27 mouse cellular contexts compared by ENCODE assay signal in the genomic region with DNA sequence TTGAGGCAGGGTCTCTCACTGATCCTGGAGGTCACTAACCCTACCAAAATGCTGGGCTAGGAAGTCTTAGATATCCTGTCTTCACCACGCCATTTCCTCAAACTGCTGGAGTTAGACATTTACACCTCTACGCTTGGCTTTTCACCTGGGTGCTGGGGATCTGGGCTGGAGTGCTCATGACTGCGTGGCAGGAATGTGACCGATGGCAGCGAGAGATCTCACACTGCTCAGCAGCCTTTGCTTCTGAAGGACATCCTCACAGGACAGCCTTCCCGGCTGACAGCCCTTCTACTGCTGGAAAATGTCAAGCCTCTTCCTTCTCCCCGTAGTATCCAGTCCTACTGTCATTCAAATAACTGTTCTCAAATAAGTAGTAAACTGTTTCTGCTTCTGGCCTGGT.
A peak's percentile ranks its signal among the peaks of the same experiment; 100 is the strongest.
DNase-seq lines count a peak whose midpoint lies in the region; ATAC-seq lines count a peak whose summit lies in the region.
"Had no signal": no experiment of that assay in that cellular context is flagged by ENCODE, and none has a peak within 500 bp of the region (broad histone marks: within the 10 kb centered on the region; RNA-seq: fewer than 3 reads in every experiment).

No protein-coding gene starts in this region.

- H3K27ac ChIP-seq in kidney, embryonic 16.5 days (ENCODE audit: low read length), result no peak overlapping the region
- H3K27ac ChIP-seq: embryonic facial prominence, embryonic 10.5 days; embryonic facial prominence, embryonic 13.5 days; forebrain, embryonic 12.5 days; forebrain, embryonic 15.5 days; heart, embryonic 15.5 days; hindbrain, embryonic 14.5 days had no signal

- peak; percentile 79 for DNase-seq in heart, adult 11 months
- DNase-seq in heart, adult 18-20 months, result no peak
- DNase-seq in kidney, adult 18-20 months, result peak; percentile 10
- no peak for DNase-seq in kidney, postnatal 4 days
- DNase-seq in kidney, postnatal 36 days, result peak; percentile 11 to 16
- peak; percentile 6 for DNase-seq in urinary bladder, adult 2 months (ENCODE audit: low spot score)
- DNase-seq in urinary bladder, postnatal 10 days (ENCODE audit: low spot score), result no peak
- DNase-seq: adrenal gland, adult 8-10 months; adrenal gland, postnatal 25 days; cerebellum, adult 11-12 months; cerebellum, adult 8-10 months; cerebellum, postnatal 10 days; cerebellum, postnatal 36 days; embryo, embryonic 11 days; gastrocnemius, postnatal 25 days; heart, postnatal 10 days; heart, postnatal 4 days had no signal

- H3K9ac ChIP-seq in kidney, embryonic 16.5 days (replicated peaks; ENCODE audit: low read length), result no peak overlapping the region
- H3K9ac ChIP-seq: embryonic facial prominence, embryonic 13.5 days; forebrain, embryonic 12.5 days; forebrain, embryonic 15.5 days; heart, embryonic 12.5 days; heart, embryonic 15.5 days; hindbrain, embryonic 14.5 days had no signal

- H3K9me3 ChIP-seq in kidney, embryonic 16.5 days (ENCODE audit: low read length), result no peaks in the 10 kb centered on the region
- H3K9me3 ChIP-seq: embryonic facial prominence, embryonic 10.5 days; embryonic facial prominence, embryonic 13.5 days; forebrain, embryonic 12.5 days; forebrain, embryonic 15.5 days; heart, embryonic 12.5 days; heart, embryonic 15.5 days had no signal

- H3K36me3 ChIP-seq in kidney, embryonic 16.5 days (ENCODE audit: insufficient read depth, low read length), result no peaks in the 10 kb centered on the region
- H3K36me3 ChIP-seq: embryonic facial prominence, embryonic 10.5 days; embryonic facial prominence, embryonic 13.5 days; forebrain, embryonic 12.5 days; forebrain, embryonic 15.5 days; heart, embryonic 12.5 days; heart, embryonic 15.5 days had no signal

- no peak for ATAC-seq in kidney, embryonic 16.5 days (ENCODE audit: low FRiP score, low TSS enrichment)
- ATAC-seq: activated CD4-positive, CD25-positive, alpha-beta regulatory T cell, adult 4 months; forebrain, embryonic 15.5 days had no signal

- H3K4me2 ChIP-seq in kidney, embryonic 16.5 days (replicated peaks; ENCODE audit: low read depth, low read length), result no peak overlapping the region
- H3K4me2 ChIP-seq: embryonic facial prominence, embryonic 13.5 days; forebrain, embryonic 12.5 days; forebrain, embryonic 15.5 days; heart, embryonic 12.5 days; heart, embryonic 15.5 days; hindbrain, embryonic 14.5 days had no signal

- 82% methylated on average over 7 of the region's 7 CpGs for WGBS in kidney, embryonic 16.5 days

- no peaks in the 10 kb centered on the region for H3K27me3 ChIP-seq in kidney, embryonic 16.5 days (ENCODE audit: insufficient read depth, low read length)
- H3K27me3 ChIP-seq: embryonic facial prominence, embryonic 13.5 days; forebrain, embryonic 12.5 days; forebrain, embryonic 15.5 days; heart, embryonic 15.5 days had no signal

- H3K4me3 ChIP-seq in kidney, embryonic 16.5 days (ENCODE audit: low read length), result no peak overlapping the region
- H3K4me3 ChIP-seq: embryonic facial prominence, embryonic 10.5 days; embryonic facial prominence, embryonic 13.5 days; erythroblast, embryonic 14.5 days; forebrain, embryonic 12.5 days; forebrain, embryonic 15.5 days; heart, embryonic 12.5 days; heart, embryonic 15.5 days had no signal

- 0 out of 2 replicates have a peak, but pooled peaks cover 3% of the 10 kb centered on the region for H3K4me1 ChIP-seq in kidney, embryonic 16.5 days (ENCODE audit: insufficient read depth, low read length)
- H3K4me1 ChIP-seq: embryonic facial prominence, embryonic 10.5 days; embryonic facial prominence, embryonic 13.5 days; forebrain, embryonic 12.5 days; forebrain, embryonic 15.5 days; heart, embryonic 15.5 days had no signal

Comparison
In these comparisons a context has a peak if more than half of its experiments do, and no peak if none do; other contexts are left out.
1. DNase-seq: peak in heart, adult 11 months (single experiment), kidney, adult 18-20 months (single experiment), kidney, postnatal 36 days (2 of 2) and urinary bladder, adult 2 months (single experiment); none in heart, adult 18-20 months (0 of 2), kidney, postnatal 4 days (0 of 2) and urinary bladder, postnatal 10 days (single experiment).